Mouse (Mus musculus): ENCODE data around the gene Nyap1.
A peak's percentile ranks its signal among the peaks of the same experiment; 100 is the strongest.

Nyap1 gene

GRCm38 (mm10) chr5:137699080-137699479 lies 42.3 kb downstream of the Nyap1 start:
- no peak for DNase-seq (ENCODE audit: low spot score in 2 of 2)

GRCm38 (mm10) chr5:137695930-137696329 lies 45.5 kb downstream of the Nyap1 start:
- no peak for DNase-seq (ENCODE audit: low spot score in 2 of 2)

GRCm38 (mm10) chr5:137694796-137695195 lies 46.6 kb downstream of the Nyap1 start:
- DNase-seq (ENCODE audit: low spot score in 2 of 2): no peak

- DNase-seq (ENCODE audit: low spot score in 2 of 2): no peak
These were observed 49.5 kb downstream of the Nyap1 start for GRCm38 (mm10) chr5:137691881-137692280.

- DNase-seq (ENCODE audit: low spot score in 2 of 2): no peak
These were observed 50.9 kb downstream of the Nyap1 start for GRCm38 (mm10) chr5:137690531-137690930.

GRCm38 (mm10) chr5:137689974-137690373 lies 51.4 kb downstream of the Nyap1 start:
- no peak for DNase-seq (ENCODE audit: low spot score in 2 of 2)

GRCm38 (mm10) chr5:137686127-137686790 lies 55.1 kb downstream of the Nyap1 start:
- DNase-seq (ENCODE audit: low spot score in 2 of 2): no peak

- no peak for DNase-seq (ENCODE audit: low spot score in 2 of 2)
These were observed 55.8 kb downstream of the Nyap1 start for GRCm38 (mm10) chr5:137685653-137686052.

GRCm38 (mm10) chr5:137684294-137685123 lies 56.9 kb downstream of the Nyap1 start, which contains the start of gene Agfg2:
Gene Agfg2, minus strand, starts transcription at chr5:137684726.
- DNase-seq (ENCODE audit: low spot score in 2 of 2): peak; percentile 98 to 99

- DNase-seq (ENCODE audit: low spot score in 2 of 2): no peak
These were observed 57.8 kb downstream of the Nyap1 start for GRCm38 (mm10) chr5:137683388-137684293.

- no peak for DNase-seq (ENCODE audit: low spot score in 2 of 2)
These were observed 58.9 kb downstream of the Nyap1 start for GRCm38 (mm10) chr5:137682526-137682925.

All from urinary bladder, postnatal 4 days (tissue).